Mouse (Mus musculus) splenic B cell, adult 2 months (primary cell): ENCODE results near the gene Scaper.
A peak's percentile ranks its signal among the peaks of the same experiment; 100 is the strongest.

ENCODE experiments used
- DNase-seq: peaks from one replicate; pipeline ENCODE4 v3.0.0-alpha.2; 2011; ENCODE audit warnings: low read depth, low spot score
- H3K27me3 ChIP-seq: 2 replicates; pipeline ENCODE4 v1.6.1; 2012; ENCODE audit warnings: mild to moderate bottlenecking, low read length, moderate library complexity, mixed read lengths; ENCODE audit not compliant: control insufficient read depth, poor library complexity, insufficient read depth, severe bottlenecking
- H3K36me3 ChIP-seq: 2 replicates; pipeline ENCODE4 v1.6.1; 2012; ENCODE audit warnings: mild to moderate bottlenecking, low read length, moderate library complexity, mixed read lengths; ENCODE audit not compliant: control insufficient read depth, poor library complexity, insufficient read depth, severe bottlenecking

Gene Scaper

DNA sequence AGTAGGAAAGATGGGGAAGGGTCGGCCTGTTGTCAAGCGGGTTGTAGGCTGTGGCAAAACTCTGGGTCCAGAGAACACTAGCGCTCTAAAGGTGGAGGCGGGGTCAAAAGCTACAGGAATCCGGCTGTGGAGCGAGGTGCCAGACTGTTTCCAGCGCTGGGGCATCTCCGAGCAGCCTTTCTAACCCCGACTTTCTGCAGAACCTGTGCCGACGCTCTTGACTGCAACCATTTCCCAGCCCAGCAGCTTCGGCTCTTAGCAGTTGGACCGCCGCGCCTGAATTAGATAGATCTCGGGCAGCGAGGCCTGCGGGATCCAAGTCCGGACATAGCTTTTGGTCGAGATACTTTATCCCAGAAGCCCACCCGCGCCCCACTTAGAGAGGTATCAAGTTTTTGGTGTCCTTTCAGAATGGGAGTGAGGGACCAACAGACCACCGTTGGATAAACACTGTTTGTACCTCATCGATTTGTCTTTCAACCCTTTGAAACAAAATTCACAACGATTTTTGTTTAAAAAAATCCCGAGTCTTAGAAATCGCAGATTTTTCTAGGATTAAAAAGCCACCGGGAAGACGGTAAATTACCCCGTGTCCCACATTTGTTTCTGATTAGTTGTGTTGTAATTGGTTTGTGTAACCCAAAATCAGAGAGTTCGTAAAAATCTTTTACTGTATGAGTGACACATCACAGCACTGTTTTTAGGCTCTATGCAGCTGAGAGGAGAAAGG is 398.1 kb downstream of the Scaper start:
- Histone ChIP-seq H3K27me3 (0 out of 2 replicates have a peak, but pooled peaks cover 5% of the 10 kb centered on the region), H3K36me3 (no peaks in the 10 kb centered on the region)
- peak; percentile 41 for DNase-seq

DNA sequence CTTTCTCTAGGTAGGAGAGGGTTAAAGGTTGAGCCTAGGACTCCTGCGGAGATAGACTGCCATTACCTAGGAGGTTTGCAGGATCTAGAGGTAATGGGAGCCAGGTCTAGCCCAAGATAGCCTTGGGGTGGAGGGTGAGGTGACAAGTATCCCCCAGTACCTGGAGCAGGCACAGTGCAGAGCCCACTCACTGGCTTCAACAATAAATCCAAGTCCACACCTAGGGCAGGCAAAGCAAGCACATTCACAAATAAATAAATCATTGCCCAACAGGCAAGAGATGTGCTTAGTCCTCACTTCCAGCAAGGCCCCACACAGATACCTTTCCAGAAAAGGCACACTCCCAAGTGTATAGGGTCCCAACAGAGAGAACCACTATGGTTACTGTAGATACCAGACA is 398.9 kb downstream of the Scaper start:
- peak; percentile 14 for DNase-seq
- H3K27me3 ChIP-seq = 0 out of 2 replicates have a peak, but pooled peaks cover 5% of the 10 kb centered on the region

DNA sequence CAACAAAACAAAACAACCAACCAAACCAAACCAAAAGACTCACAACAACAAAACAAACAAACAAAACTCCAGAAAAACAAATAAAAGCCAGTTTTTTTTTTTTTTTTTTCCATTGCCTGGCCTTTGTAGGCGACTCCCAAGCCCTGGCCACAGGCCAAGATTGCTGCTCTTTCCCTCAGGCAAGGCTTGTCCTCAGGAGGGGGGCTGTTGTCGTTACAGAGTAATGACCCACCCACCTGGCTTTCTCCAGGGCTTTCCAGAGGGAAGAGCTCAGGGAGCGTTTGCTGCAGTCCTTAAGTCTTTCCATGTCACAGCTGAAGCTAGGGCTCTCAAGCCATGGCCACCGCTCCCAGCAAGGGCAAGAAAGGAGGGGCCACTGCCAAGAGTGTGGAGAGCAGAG is 399.5 kb downstream of the Scaper start, which contains the start of gene Isl2:
Isl2 (plus strand) TSS at position 296 of the 400 bp plus-strand sequence.
- Histone ChIP-seq H3K27me3 (0 out of 2 replicates have a peak, but pooled peaks cover 5% of the 10 kb centered on the region), H3K36me3 (no peaks in the 10 kb centered on the region)
- no peak for DNase-seq

More for the DNA sequence above, 398.9 kb downstream of the Scaper start:
- no peaks in the 10 kb centered on the region for H3K36me3 ChIP-seq

DNA sequence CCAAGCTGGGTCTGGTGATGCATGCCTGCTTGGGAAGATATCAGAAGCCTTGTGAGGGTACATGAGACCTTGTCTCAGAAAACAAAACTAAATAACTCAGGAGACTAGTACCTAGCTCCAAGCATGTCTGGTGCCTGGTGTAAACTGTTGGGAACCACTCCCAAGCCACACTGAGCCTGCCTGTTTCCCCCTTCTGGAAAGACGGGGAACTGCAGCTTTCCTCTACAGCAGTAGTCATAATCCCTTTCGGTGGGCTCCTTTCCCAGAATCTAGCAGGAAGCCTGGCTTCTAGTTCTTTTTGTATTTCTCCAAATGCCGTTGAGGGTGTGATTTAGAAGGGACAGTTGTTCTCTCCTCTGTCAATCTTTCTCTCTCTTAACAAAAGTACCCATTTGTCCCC is 402.0 kb downstream of the Scaper start:
- peak; percentile 58 for DNase-seq
- H3K27me3 ChIP-seq = 0 out of 2 replicates have a peak, but pooled peaks cover 5% of the 10 kb centered on the region
- no peaks in the 10 kb centered on the region for H3K36me3 ChIP-seq

DNA sequence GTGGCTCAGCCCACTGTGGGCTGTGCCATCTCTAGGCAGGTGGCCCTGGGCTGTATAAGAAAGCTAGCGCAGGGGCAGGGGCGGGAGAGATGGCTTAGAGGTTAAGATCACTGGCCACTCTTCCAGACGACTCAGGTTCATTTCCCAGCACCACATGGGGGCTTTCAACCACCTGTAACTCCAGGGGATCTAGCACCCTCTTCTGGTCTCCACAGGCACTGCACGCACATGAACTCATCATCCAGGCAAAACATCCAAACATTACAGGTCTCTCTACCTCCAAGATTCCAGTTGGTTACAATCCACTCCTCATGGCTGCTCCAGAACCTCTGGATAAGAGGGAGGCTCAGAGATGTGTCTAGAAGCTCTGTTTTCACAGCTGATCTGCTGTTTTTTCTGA is 412.2 kb downstream of the Scaper start:
- DNase-seq = peak; percentile 52
- no peaks in the 10 kb centered on the region for H3K27me3 ChIP-seq

DNA sequence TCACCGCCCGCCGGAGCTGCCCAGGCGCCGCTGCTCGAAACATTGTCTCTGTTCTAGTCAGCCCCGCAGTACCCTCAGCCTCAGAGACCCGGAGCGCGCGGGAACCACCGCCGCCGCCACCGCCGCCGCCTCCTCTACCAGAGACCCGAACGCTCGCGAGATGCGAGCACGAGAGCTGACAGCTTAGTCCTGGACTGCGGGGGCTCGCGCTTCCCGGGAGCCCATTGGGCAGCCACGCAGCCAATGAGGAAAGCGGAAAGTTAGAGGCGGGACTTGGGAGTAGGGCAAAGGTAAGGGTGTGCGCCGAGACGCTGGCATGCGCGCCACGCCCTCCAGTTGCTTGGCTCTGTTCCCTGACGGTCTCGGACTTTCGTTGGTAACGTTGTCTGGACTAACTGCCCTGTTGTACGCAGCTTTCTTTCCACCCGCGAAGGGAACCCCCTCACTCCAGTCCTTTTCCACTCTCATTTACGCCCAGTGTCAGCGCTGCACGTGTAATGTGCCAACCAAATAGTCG is 425.8 kb downstream of the Scaper start, which contains the start of gene Etfa:
Etfa (minus strand) TSS at position 217 of the 517 bp plus-strand sequence.
- Histone ChIP-seq H3K36me3 (no peaks in the 10 kb centered on the region), H3K27me3 (no peaks in the 10 kb centered on the region)
- DNase-seq = peak; percentile 96

More for the DNA sequence above, 412.2 kb downstream of the Scaper start:
- no peaks in the 10 kb centered on the region for H3K36me3 ChIP-seq

DNA sequence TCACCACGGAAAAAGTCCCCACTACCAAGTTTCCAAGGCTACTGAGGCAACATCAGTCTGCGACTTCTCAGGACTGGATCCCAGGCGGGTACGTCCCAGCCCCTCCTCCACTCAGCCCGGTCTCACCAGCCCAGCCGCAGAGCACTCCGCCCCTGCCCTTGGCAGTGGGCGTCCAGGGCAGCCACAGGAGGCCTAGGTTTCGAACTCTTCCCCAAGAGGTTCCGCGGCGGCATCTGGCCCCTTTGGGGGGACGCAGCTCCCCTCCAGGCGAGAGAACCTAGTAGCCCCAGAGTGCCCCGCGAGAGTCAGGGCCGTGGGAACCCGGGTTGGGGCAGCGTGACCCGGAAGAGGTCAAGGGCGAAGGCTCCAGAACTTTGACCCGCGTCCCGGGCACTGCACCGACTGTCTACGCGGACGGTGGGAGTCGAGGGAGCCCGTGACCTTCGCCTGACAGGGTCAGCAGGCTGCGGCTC is 426.4 kb downstream of the Scaper start:
- no peaks in the 10 kb centered on the region for H3K27me3 ChIP-seq
- no peaks in the 10 kb centered on the region for H3K36me3 ChIP-seq
- peak; percentile 60 for DNase-seq

DNA sequence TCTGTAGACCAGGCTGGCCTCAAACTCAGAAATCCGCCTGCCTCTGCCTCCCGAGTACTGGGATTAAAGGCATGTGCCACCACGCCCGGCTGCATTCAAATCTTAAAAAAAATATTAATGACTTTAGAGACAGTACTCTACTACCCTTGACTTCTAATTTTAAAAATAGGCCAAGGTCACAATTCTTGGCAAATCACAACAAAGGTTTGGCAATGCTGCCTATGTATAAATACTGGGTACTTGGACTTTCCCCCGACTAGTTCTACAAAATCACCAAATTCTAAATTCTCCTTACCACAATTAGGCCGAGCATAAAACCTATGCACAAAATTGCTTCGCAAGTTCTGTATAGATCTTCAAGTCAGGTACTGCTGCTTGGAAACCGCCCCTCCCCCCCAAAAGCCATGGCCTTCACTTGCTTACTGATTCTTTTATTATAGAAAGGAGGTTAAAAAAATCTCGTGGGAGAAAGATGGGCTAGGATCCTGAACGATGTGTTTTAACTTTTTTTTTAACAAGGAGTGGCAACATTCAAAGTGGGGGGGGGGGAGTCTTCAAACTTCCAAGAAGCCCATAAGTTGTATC is 427.2 kb downstream of the Scaper start:
- DNase-seq = no peak

DNA sequence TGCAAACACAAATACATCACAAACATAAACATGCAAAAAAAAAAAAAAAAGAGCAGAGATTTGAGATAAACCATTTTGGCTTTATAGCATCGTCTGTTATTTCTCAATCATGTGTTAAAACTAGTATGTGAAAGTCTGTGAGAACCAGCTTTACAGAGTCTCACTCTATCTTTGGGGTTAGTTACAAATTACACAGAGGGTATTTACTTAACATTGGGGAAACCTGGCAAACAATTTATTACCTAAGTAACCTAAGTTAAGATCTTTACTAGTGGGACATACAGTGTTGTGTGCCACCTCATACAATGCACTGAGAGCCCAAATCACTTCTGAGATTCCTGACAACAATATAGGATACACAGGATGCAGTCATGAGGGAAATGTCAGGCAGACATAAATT is 428.2 kb downstream of the Scaper start:
- no peak for DNase-seq
- Histone ChIP-seq H3K36me3 (no peaks in the 10 kb centered on the region), H3K27me3 (no peaks in the 10 kb centered on the region)

More for the DNA sequence above, 427.2 kb downstream of the Scaper start:
- no peaks in the 10 kb centered on the region for H3K27me3 ChIP-seq
- no peaks in the 10 kb centered on the region for H3K36me3 ChIP-seq

DNA sequence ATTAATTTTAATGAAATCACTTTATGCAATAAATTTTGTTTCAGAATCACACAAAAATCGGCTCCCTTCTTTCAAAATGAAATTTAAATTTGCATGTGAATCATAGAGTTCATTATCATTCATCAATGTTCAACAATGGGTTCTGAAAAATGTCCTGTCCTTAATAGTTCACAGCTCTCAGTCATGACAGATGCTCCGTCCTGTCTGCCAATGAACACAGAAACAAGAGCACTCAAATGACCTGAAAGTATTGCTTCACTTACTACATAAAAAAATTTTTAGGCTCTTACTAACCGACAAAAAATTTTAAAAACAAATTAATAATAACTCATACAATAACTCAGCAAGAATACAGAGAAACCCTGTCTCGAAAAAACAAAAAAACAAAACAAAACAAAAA is 429.2 kb downstream of the Scaper start:
- no peak for DNase-seq
- no peaks in the 10 kb centered on the region for H3K36me3 ChIP-seq

DNA sequence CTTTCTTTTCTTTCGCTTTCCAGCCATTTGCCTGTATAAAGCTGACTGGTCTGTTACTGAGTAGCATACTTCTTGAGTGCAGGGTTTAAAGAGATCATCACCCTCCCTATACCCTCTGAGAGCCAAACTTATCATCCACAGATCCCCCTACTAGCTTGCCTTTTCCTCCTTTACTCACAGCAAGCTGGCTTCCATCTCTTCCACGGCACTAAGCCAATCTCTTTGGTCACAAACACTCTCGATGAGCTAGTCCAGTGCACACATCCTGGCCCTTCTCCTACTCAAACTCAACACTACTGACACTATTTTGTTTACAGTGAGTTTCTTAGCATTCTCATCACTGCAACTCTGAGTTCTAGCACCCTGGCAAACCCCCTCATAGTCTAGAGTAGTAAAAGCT is 430.0 kb downstream of the Scaper start:
- H3K27me3 ChIP-seq = no peaks in the 10 kb centered on the region
- H3K36me3 ChIP-seq = no peaks in the 10 kb centered on the region
- no peak for DNase-seq

More for the DNA sequence above, 429.2 kb downstream of the Scaper start:
- H3K27me3 ChIP-seq = no peaks in the 10 kb centered on the region
